Mouse (Mus musculus): Measurements from ENCODE around the gene Brd7. TPM values are rescaled to one million over a fixed set of nuclear protein-coding genes. Genes with fewer than 3 reads are reported as not detected.

Brd7 gene
- polyA plus RNA-seq, 1 experiment from 2014 or later, result 84.0 TPM

DNA sequence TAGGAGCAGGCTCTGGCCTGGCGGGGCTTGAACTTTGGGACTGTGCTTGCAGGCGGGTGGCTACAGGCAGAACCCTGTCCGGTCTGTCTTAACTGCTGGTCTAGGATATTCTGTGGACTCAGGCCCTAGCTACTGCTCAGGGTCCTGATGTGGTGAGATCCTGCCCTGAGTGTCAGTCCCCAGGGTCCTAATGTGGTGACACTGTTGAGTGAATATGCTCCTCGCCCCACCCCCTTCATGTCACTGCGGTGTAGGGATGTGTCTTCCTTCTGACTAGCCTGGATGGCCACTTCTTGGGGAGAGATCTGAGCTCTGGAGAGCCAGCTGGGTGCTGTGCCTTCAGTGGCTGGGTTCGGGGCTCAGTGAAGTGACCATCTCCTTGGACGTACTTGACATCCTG is 52.1 kb downstream of the Brd7 start:
- Histone ChIP-seq H3K4me3 (ENCODE audit: control insufficient read depth in 1 of 2, insufficient read depth in 1 of 2, low read depth in 1 of 2, low read length in 2 of 2) (no peak overlapping the region), H3K9me3 (ENCODE audit: control insufficient read depth, low read length) (no peaks in the 10 kb centered on the region), H3K27ac (replicated peaks in 1 of 2; ENCODE audit: control insufficient read depth in 1 of 2, insufficient read depth in 1 of 2, low read depth in 2 of 2, low read length in 2 of 2) (no peak overlapping the region), H3K4me2 (ENCODE audit: low read length) (no peak overlapping the region), H3K27me3 (ENCODE audit: control insufficient read depth, insufficient read depth, low read length) (peaks cover 5% of the 10 kb centered on the region; the same call in 1 of the 2 replicates), H3K4me1 (ENCODE audit: control insufficient read depth in 2 of 2, insufficient read depth in 2 of 2, low read length in 2 of 2) (peaks cover 5 to 7% of the 10 kb centered on the region in 2 experiments; a peak in 1 of 4 replicates), H3K9ac (ENCODE audit: low read length) (no peak overlapping the region), H3K36me3 (ENCODE audit: control insufficient read depth, insufficient read depth, low read length) (no peaks in the 10 kb centered on the region)
- 94% methylated on average over 7 of the region's 7 CpGs for WGBS
- no peak for ATAC-seq (ENCODE audit: insufficient number of reproducible peaks, insufficient read depth, low FRiP score, low read depth)

DNA sequence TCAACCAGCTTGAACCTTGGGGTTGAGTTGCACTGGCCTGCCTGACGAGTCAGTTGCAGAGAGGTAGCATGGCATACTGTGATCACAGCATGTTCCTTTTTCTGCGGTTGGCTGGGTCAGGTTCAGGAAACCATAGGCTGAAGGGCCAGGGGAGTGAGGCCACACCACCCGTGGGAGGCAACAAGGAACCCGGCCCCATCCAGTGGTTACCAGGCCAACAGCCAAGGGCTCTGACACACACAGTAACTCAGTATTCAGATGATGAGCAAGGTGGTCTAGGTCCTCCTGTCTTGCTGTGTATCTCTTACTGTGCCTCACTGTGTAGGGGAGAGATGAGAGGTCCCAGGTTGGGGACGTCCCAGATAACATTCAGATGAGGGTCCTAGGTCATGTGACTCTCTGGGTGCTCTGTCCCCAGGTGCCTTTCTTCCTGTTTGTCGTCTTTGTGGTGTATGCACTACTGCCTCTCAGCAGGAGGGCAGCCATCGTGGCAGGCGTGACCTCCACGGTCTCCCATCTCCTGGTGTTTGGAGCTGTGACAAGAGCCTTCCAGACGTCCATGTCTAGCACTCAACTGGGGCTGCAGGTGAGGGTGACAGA is 52.6 kb downstream of the Brd7 start:
- H3K9ac ChIP-seq (ENCODE audit: low read length), result no peak overlapping the region
- no peak for ATAC-seq (ENCODE audit: insufficient number of reproducible peaks, insufficient read depth, low FRiP score, low read depth)
- peaks cover 2% of the 10 kb centered on the region; the same call in 1 of the 2 replicates for H3K27me3 ChIP-seq (ENCODE audit: control insufficient read depth, insufficient read depth, low read length)
- H3K27ac ChIP-seq (replicated peaks in 1 of 2; ENCODE audit: control insufficient read depth in 1 of 2, insufficient read depth in 1 of 2, low read depth in 2 of 2, low read length in 2 of 2), result no peak overlapping the region
- no peaks in the 10 kb centered on the region for H3K36me3 ChIP-seq (ENCODE audit: control insufficient read depth, insufficient read depth, low read length)
- no peaks in the 10 kb centered on the region for H3K9me3 ChIP-seq (ENCODE audit: control insufficient read depth, low read length)
- H3K4me2 ChIP-seq (ENCODE audit: low read length), result no peak overlapping the region
- no peak overlapping the region for H3K4me3 ChIP-seq (ENCODE audit: control insufficient read depth in 1 of 2, insufficient read depth in 1 of 2, low read depth in 1 of 2, low read length in 2 of 2)
- WGBS, result 79% methylated on average over 10 of the region's 10 CpGs
- peaks cover 5 to 7% of the 10 kb centered on the region in 2 experiments; a peak in 1 of 4 replicates for H3K4me1 ChIP-seq (ENCODE audit: control insufficient read depth in 2 of 2, insufficient read depth in 2 of 2, low read length in 2 of 2)

DNA sequence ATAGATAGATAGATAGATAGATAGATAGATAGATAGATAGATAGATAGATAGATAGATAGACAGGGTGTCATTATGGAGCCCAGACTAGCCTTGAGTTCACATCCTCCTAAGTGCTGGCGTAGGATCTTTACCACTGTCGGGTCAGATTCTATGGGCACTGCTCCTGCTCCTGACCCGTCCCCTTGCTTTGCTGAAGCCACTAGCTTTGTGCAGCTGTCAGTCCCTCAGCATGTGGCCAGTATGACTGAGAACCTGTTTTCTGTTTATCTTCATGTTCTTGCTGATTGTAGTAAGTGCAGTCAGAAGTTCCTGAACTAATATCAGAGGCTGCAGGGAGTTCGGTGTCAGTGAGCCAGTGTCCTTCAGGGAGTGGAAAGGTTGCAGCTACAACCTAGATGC is 54.3 kb downstream of the Brd7 start:
- Histone ChIP-seq H3K27me3 (ENCODE audit: control insufficient read depth, insufficient read depth, low read length) (no peaks in the 10 kb centered on the region), H3K36me3 (ENCODE audit: control insufficient read depth, insufficient read depth, low read length) (no peaks in the 10 kb centered on the region), H3K27ac (replicated peaks in 1 of 2; ENCODE audit: control insufficient read depth in 1 of 2, insufficient read depth in 1 of 2, low read depth in 2 of 2, low read length in 2 of 2) (no peak overlapping the region), H3K9me3 (ENCODE audit: control insufficient read depth, low read length) (no peaks in the 10 kb centered on the region), H3K4me1 (ENCODE audit: control insufficient read depth in 2 of 2, insufficient read depth in 2 of 2, low read length in 2 of 2) (peaks cover 0 to under 1% of the 10 kb centered on the region in 2 experiments; a peak in 1 of 4 replicates), H3K4me2 (ENCODE audit: low read length) (no peak overlapping the region), H3K4me3 (ENCODE audit: control insufficient read depth in 1 of 2, insufficient read depth in 1 of 2, low read depth in 1 of 2, low read length in 2 of 2) (no peak overlapping the region), H3K9ac (ENCODE audit: low read length) (no peak overlapping the region)
- WGBS, result 63% methylated on average over 4 of the region's 4 CpGs
- ATAC-seq (ENCODE audit: insufficient number of reproducible peaks, insufficient read depth, low FRiP score, low read depth), result no peak

DNA sequence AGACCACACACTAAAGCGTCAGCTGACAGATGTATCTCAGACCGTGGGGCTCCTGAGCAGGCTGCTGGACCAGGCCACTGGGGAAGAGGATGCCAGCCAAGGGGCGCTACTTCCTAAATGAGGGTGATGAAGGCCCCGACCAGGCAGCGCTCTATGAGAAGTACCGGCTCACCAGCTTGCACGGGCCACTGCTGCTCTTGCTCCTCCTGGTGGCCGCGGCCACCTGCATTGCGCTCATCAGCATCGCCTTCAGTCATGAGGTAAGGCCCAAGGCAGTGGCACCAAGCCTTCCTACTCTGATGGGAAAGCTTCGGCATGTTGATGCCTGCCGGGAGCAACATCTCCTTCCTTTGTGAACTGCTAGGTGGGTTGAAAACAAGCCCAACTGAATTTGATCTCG is 55.5 kb downstream of the Brd7 start:
- Histone ChIP-seq H3K9ac (ENCODE audit: low read length) (no peak overlapping the region), H3K27me3 (ENCODE audit: control insufficient read depth, insufficient read depth, low read length) (no peaks in the 10 kb centered on the region), H3K4me2 (ENCODE audit: low read length) (no peak overlapping the region), H3K4me1 (ENCODE audit: control insufficient read depth in 2 of 2, insufficient read depth in 2 of 2, low read length in 2 of 2) (no peaks in the 10 kb centered on the region), H3K4me3 (ENCODE audit: control insufficient read depth in 1 of 2, insufficient read depth in 1 of 2, low read depth in 1 of 2, low read length in 2 of 2) (no peak overlapping the region), H3K9me3 (ENCODE audit: control insufficient read depth, low read length) (no peaks in the 10 kb centered on the region), H3K27ac (replicated peaks in 1 of 2; ENCODE audit: control insufficient read depth in 1 of 2, insufficient read depth in 1 of 2, low read depth in 2 of 2, low read length in 2 of 2) (no peak overlapping the region), H3K36me3 (ENCODE audit: control insufficient read depth, insufficient read depth, low read length) (no peaks in the 10 kb centered on the region)
- 61% methylated on average over 14 of the region's 14 CpGs for WGBS
- no peak for ATAC-seq (ENCODE audit: insufficient number of reproducible peaks, insufficient read depth, low FRiP score, low read depth)

DNA sequence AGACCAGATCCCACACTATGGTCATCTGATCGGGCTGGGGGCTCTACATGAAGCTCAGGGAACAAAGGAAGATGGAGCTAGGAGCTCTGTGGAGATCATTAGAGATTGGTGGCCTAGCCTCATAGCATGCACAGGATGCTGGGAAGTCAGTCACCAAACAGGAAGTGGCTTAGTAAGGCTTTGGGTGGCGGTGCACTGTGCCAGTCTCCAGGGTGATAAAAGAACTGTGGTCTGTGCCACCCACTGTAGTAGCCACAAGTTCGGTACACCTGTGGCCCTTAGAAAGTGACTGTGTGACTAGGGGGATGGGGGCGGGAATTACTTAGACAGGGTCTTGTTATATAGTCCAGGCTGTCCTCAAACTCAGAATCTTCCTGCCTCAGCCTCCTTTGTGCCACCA is 56.2 kb downstream of the Brd7 start:
- Histone ChIP-seq H3K27ac (replicated peaks in 1 of 2; ENCODE audit: control insufficient read depth in 1 of 2, insufficient read depth in 1 of 2, low read depth in 2 of 2, low read length in 2 of 2) (no peak overlapping the region), H3K9ac (ENCODE audit: low read length) (no peak overlapping the region), H3K4me2 (ENCODE audit: low read length) (no peak overlapping the region), H3K4me1 (ENCODE audit: control insufficient read depth in 2 of 2, insufficient read depth in 2 of 2, low read length in 2 of 2) (no peaks in the 10 kb centered on the region; a peak in 1 of 4 replicates), H3K4me3 (ENCODE audit: control insufficient read depth in 1 of 2, insufficient read depth in 1 of 2, low read depth in 1 of 2, low read length in 2 of 2) (no peak overlapping the region), H3K9me3 (ENCODE audit: control insufficient read depth, low read length) (no peaks in the 10 kb centered on the region), H3K36me3 (ENCODE audit: control insufficient read depth, insufficient read depth, low read length) (no peaks in the 10 kb centered on the region), H3K27me3 (ENCODE audit: control insufficient read depth, insufficient read depth, low read length) (no peaks in the 10 kb centered on the region)
- ATAC-seq (ENCODE audit: insufficient number of reproducible peaks, insufficient read depth, low FRiP score, low read depth), result no peak
- 88% methylated on average over 4 of the region's 4 CpGs for WGBS

DNA sequence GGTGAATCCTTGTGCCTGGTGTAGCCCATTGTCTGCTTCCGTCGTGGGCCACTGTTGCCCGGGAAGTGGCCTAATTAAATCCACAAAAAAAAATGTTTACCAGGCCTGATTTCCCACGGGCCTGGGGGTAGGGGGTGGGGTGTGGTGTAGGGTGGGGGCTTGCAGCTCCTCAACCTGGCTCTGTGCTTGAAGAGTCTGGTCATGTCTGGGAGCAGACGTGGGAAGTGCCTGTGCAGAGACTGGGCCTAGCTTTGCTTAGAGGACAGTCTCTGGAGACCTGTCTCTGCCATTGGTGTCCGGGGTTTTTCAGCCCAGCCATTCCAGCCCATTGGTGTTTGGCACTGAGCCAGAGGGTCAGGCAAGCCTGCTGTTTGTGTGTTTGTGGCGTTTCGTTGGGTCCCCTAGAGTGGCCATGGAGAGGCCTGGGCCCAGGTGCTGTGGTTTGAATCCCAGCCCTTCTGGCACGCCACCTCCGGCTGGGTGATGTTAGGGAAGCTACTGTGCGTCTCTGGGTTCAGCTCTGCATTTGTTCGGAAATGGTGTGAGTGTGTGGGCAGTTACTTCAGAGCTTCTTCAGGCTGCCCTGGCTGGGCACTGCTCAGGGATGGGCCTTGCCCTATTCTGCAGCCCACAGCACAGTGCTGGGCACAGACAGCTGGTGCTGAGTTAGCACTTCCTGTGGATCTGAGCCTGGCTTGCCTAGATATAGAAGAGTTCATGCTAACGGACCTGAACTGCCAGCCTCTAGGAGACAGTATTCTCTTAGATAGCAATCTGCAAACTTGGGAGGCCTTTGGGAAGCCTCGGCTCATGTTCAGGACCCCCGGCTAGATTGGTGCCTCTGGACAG is 60.2 kb downstream of the Brd7 start:
- no peaks in the 10 kb centered on the region for H3K9me3 ChIP-seq (ENCODE audit: control insufficient read depth, low read length)
- WGBS, result 71% methylated on average over 15 of the region's 15 CpGs
- peaks cover 4 to 6% of the 10 kb centered on the region in 2 experiments; a peak in 2 of 4 replicates for H3K4me1 ChIP-seq (ENCODE audit: control insufficient read depth in 2 of 2, insufficient read depth in 2 of 2, low read length in 2 of 2)
- no peaks in the 10 kb centered on the region for H3K36me3 ChIP-seq (ENCODE audit: control insufficient read depth, insufficient read depth, low read length)
- no peak for ATAC-seq (ENCODE audit: insufficient number of reproducible peaks, insufficient read depth, low FRiP score, low read depth)
- H3K4me3 ChIP-seq (ENCODE audit: control insufficient read depth in 1 of 2, insufficient read depth in 1 of 2, low read depth in 1 of 2, low read length in 2 of 2), result no peak overlapping the region
- no peak overlapping the region for H3K9ac ChIP-seq (ENCODE audit: low read length)
- no peak overlapping the region for H3K4me2 ChIP-seq (ENCODE audit: low read length)
- H3K27ac ChIP-seq (replicated peaks in 1 of 2; ENCODE audit: control insufficient read depth in 1 of 2, insufficient read depth in 1 of 2, low read depth in 2 of 2, low read length in 2 of 2), result no peak overlapping the region
- no peaks in the 10 kb centered on the region for H3K27me3 ChIP-seq (ENCODE audit: control insufficient read depth, insufficient read depth, low read length)

DNA sequence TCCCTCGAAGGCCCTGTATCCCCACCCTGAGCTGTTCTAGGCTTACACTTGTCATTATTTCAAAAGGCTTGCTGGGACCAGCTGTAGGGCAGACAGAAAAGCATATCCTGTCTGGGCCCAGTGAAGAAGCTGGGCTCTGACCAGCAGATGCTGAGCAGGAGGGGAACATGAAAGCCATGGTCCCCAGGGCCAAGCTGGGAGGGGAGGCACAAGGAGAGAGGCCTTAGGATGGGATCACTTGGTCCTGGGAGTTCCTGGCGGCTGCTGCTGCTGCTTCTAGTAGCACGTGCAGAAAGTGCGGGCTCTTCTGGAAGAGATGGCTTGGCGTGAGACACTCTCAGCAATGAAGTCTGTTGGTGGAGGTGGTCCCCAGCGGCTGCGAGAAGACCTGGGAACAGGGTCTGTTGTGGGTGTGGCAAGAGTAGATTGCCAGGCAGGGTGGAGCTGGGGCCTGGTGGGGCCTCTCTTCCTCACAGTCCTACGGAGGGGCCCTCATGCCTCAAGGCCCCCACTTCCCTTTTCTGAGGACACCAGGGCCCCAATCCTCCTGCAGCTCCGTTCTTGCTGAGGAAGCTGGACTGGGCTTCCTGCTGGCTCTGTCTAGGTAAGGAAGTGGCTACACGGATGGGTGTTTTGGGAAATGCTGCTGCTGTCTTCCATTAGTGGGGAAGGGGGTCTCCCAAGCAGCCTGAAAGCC is 61.9 kb downstream of the Brd7 start:
- H3K4me1 ChIP-seq (ENCODE audit: control insufficient read depth in 2 of 2, insufficient read depth in 2 of 2, low read length in 2 of 2), result peaks cover 4 to 6% of the 10 kb centered on the region in 2 experiments; a peak in 2 of 4 replicates
- WGBS, result 76% methylated on average over 10 of the region's 10 CpGs
- no peak overlapping the region for H3K4me2 ChIP-seq (ENCODE audit: low read length)
- no peak for ATAC-seq (ENCODE audit: insufficient number of reproducible peaks, insufficient read depth, low FRiP score, low read depth)
- H3K27ac ChIP-seq (replicated peaks in 1 of 2; ENCODE audit: control insufficient read depth in 1 of 2, insufficient read depth in 1 of 2, low read depth in 2 of 2, low read length in 2 of 2), result no peak overlapping the region
- H3K27me3 ChIP-seq (ENCODE audit: control insufficient read depth, insufficient read depth, low read length), result no peaks in the 10 kb centered on the region
- no peaks in the 10 kb centered on the region for H3K9me3 ChIP-seq (ENCODE audit: control insufficient read depth, low read length)
- H3K36me3 ChIP-seq (ENCODE audit: control insufficient read depth, insufficient read depth, low read length), result no peaks in the 10 kb centered on the region
- no peak overlapping the region for H3K9ac ChIP-seq (ENCODE audit: low read length)
- H3K4me3 ChIP-seq (ENCODE audit: control insufficient read depth in 1 of 2, insufficient read depth in 1 of 2, low read depth in 1 of 2, low read length in 2 of 2), result no peak overlapping the region

Data from heart, embryonic 14.5 days (tissue).